In the genomic region with DNA sequence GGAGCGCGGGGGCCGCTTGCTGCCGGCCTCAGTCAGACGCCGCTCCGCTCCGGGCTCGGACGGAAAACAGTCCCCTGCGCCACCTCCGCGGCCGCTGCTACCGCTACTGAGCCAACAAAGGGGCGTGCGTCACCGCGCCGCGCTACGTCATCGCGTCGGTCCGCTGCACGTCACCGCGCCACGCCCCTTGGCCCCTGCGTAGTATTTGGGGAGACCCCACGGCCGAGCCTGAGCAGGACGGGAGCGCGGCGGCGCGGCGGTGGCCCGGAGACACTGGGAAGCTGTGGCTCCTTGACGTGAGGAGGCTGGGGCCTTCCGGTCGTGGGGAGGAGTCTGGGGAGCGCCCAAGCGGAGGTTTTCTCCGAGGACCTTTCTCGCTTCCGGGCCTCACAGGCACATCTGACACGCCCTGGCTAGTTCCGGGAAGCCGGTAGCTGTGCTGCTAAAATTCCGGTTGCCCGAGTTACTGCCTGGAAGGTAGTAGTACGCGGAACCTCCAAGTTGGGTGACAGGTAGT, we compare ENCODE assay signal across 8 mouse cellular contexts. TPM values are rescaled to one million over a fixed set of nuclear protein-coding genes. Genes with fewer than 3 reads are reported as not detected.
DNase-seq lines count a peak whose midpoint lies in the region; ATAC-seq lines count a peak whose summit lies in the region.

A gene (minus strand): TSS at position 70 of the 517 bp plus-strand sequence.

- ATAC-seq in megakaryocyte progenitor cell, adult 5-6 weeks (replicated peaks; ENCODE audit: poor library complexity): peak; percentile 90

- DNase-seq in adipocyte (ENCODE audit: low spot score): peak; percentile 97
- DNase-seq in embryo, embryonic 10 days (ENCODE audit: low spot score): peak; percentile 100
- peak; percentile 99 for DNase-seq in gastrocnemius, postnatal 10 days
- DNase-seq in induced T-regulatory cell, adult 2 months (ENCODE audit: low read depth): peak; percentile 99
- DNase-seq in left cerebral cortex, adult 9 months (ENCODE audit: low spot score in 2 of 2): peak; percentile 96 to 99
- DNase-seq in right cerebral cortex, postnatal 14 days: peak; percentile 100
- peak; percentile 98 to 99 for DNase-seq in urinary bladder, postnatal 36 days (ENCODE audit: low spot score in 2 of 2)

RNA-seq across cellular contexts. Expression of the gene that starts here (rescaled TPM):
- 10 to 100 TPM; 79.2 to 92.0 TPM for total RNA-seq in gastrocnemius, postnatal 10 days (2021)
- total RNA-seq in megakaryocyte progenitor cell, adult 5-6 weeks (2015): 91.4 and 102 TPM in 2 replicates
- 87.9 and 105 TPM in 2 replicates for total RNA-seq in megakaryocyte progenitor cell, adult 5-6 weeks (2017)

Comparison
In these comparisons a context has a peak if more than half of its experiments do, and no peak if none do; other contexts are left out.
1. Peak in every context shown above with its lines: DNase-seq and ATAC-seq.